Comparison of ENCODE assay signal across 21 mouse cellular contexts in the genomic region with DNA sequence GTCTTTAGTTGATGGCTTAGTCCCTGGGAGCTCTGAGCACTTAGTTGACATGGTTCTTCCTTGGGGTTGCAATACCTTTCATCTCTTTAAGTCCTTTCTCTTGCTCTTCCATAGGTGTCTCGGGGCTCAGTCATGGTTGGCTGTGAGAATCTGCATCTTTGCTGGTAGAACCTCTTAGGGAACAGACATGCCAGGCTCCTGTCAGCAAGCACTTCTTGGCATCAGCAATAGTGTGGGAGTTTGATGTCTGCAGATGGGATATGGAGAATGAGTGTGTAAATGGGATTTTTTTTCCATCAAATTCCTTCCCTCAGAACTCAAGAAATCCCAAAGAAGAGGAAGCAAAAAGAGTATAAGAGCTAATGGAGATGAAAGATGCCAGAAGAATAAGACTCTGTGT.
"Had no signal": no experiment of that assay in that cellular context is flagged by ENCODE, and none has a peak within 500 bp of the region (broad histone marks: within the 10 kb centered on the region; RNA-seq: fewer than 3 reads in every experiment).

No protein-coding gene starts in this region.

- H3K9me3 ChIP-seq: liver, embryonic 15.5 days; lung, embryonic 15.5 days; megakaryocyte, embryonic 14.5 days; midbrain, embryonic 10.5 days; midbrain, embryonic 12.5 days; neural tube, embryonic 13.5 days; neural tube, embryonic 15.5 days had no signal

- H3K27me3 ChIP-seq: liver, embryonic 15.5 days; lung, embryonic 15.5 days; megakaryocyte, embryonic 14.5 days; midbrain, embryonic 12.5 days; neural tube, embryonic 13.5 days; neural tube, embryonic 15.5 days had no signal

- H3K4me1 ChIP-seq: liver, embryonic 15.5 days; lung, embryonic 15.5 days; megakaryocyte, embryonic 14.5 days; midbrain, embryonic 10.5 days; midbrain, embryonic 12.5 days; neural tube, embryonic 13.5 days; neural tube, embryonic 15.5 days had no signal

- H3K27ac ChIP-seq: liver, embryonic 15.5 days; lung, embryonic 15.5 days; macrophage; midbrain, embryonic 10.5 days; midbrain, embryonic 12.5 days; neural tube, embryonic 13.5 days; neural tube, embryonic 15.5 days had no signal

- DNase-seq: liver, postnatal 0 days; lung, adult 2 months; lung, postnatal 14 days; lung, postnatal 36 days; midbrain, embryonic 14.5 days; retina, postnatal 1 day; right cerebral cortex, postnatal 25 days; right cerebral cortex, postnatal 4 days; spleen, adult 18-20 months; thymus, adult 2 months; thymus, postnatal 25 days; thymus, postnatal 4 days had no signal

- H3K4me3 ChIP-seq: liver, embryonic 15.5 days; lung, embryonic 15.5 days; megakaryocyte, embryonic 14.5 days; midbrain, embryonic 10.5 days; midbrain, embryonic 12.5 days; myocyte; neural tube, embryonic 13.5 days; neural tube, embryonic 15.5 days had no signal

- H3K36me3 ChIP-seq: liver, embryonic 15.5 days; lung, embryonic 15.5 days; midbrain, embryonic 10.5 days; midbrain, embryonic 12.5 days; neural tube, embryonic 13.5 days; neural tube, embryonic 15.5 days had no signal
